Mouse (Mus musculus): Measurements from ENCODE around the gene Fam90a1a. TPM values are rescaled to one million over a fixed set of nuclear protein-coding genes. Genes with fewer than 3 reads are reported as not detected.
"Not testable (repeated sequence)": the region's sequence is repeated elsewhere in the genome, so short reads cannot be mapped to it uniquely, and the experiment has no call there.

Gene Fam90a1a
- not detected in 2 replicates for polyA plus RNA-seq (2015; fragmentation: Nextera tagmentation; extraction: Ambion mirVana)

DNA sequence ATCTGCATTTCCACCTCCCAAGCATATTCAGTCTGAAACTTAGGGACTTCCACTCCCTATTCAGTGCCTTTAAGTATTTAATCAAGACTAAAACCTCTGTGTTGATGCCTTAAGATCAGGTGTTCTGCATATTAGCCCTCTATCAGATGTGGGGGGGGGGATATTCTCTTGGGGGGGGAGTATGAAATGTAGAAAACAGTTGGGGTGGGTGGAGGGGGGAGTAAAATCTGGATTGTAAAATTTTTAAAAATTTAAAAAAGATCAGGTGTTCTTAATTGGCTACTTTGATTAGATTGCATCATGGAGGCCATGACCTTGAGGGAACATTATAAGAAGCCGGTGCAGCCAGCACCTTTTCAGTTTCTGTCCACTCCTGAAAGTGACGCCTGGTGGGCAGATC lies at the start of gene Fam90a1a:
TSS of gene Fam90a1a (plus strand) at position 301 of the 400 bp plus-strand sequence.
- H3K4me2 ChIP-seq = no peak within 1 kb of the TSS
- H3K4me1 ChIP-seq = no peaks in the 10 kb centered on the region
- ATAC-seq (ENCODE audit: insufficient number of reproducible peaks, insufficient read depth, low FRiP score, low TSS enrichment, low read depth) = no peak
- H3K4me3 ChIP-seq = no peak within 1 kb of the TSS
- no peaks in the 10 kb centered on the region for H3K27me3 ChIP-seq
- H3K9me3 ChIP-seq = no peaks in the 10 kb centered on the region
- no peaks in the 10 kb centered on the region for H3K36me3 ChIP-seq
- WGBS = 82% methylated on average over 2 of the region's 2 CpGs
- H3K27ac ChIP-seq = no peak within 1 kb of the TSS
- H3K9ac ChIP-seq = no peak within 1 kb of the TSS

DNA sequence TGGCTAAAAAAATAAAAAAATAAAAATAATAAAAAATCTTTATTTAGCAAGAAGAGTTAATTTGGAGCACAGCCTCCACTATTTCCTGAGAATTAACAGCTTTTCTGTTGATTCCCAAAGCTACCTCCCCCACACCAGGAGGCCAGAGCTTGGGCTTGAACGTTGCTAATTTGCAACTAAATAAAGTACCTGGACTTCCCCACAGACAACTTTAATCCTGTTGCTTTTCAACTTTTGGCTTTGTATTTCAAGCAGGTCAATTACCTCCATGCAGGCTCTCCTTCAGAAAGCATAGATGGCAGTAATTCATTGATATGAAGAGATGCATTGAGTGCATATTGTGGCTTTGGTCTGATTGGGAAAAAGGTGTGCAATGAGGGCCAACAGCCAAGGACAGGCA lies 46.6 kb upstream of the Fam90a1a start:
- Histone ChIP-seq H3K4me3 (no peak overlapping the region), H3K9me3 (no peaks in the 10 kb centered on the region), H3K27me3 (no peaks in the 10 kb centered on the region), H3K4me2 (no peak overlapping the region), H3K9ac (no peak overlapping the region), H3K36me3 (no peaks in the 10 kb centered on the region), H3K27ac (no peak overlapping the region), H3K4me1 (no peaks in the 10 kb centered on the region)
- WGBS = 10% methylated on average over 1 of the region's 1 CpGs
- no peak for ATAC-seq (ENCODE audit: insufficient number of reproducible peaks, insufficient read depth, low FRiP score, low TSS enrichment, low read depth)

DNA sequence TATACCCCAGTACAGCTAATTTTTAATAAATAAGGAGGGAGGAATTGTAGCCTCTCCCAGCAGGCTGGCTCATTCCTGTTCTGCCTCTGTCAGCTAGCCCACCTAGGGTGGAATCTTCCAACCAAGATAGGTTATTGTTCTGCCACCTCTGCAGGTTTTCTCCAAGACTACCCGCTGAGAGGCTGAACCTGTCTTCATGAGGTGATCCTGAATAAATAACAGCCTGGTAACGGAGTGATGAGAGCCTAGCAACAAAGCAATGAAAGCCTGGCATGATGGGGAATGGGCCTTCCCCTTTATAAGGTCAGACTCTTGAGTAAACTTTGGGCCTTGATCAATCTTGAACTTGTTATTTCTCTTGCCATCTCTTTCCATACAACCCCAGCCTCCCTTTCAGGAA lies 46.0 kb upstream of the Fam90a1a start:
- no peaks in the 10 kb centered on the region for H3K9me3 ChIP-seq
- H3K4me2 ChIP-seq = no peak overlapping the region
- H3K27me3 ChIP-seq = no peaks in the 10 kb centered on the region
- no peak overlapping the region for H3K4me3 ChIP-seq
- no peak for ATAC-seq (ENCODE audit: insufficient number of reproducible peaks, insufficient read depth, low FRiP score, low TSS enrichment, low read depth)
- no peak overlapping the region for H3K27ac ChIP-seq
- no peaks in the 10 kb centered on the region for H3K4me1 ChIP-seq
- H3K36me3 ChIP-seq = no peaks in the 10 kb centered on the region
- no peak overlapping the region for H3K9ac ChIP-seq
- 17% methylated on average over 2 of the region's 2 CpGs for WGBS

DNA sequence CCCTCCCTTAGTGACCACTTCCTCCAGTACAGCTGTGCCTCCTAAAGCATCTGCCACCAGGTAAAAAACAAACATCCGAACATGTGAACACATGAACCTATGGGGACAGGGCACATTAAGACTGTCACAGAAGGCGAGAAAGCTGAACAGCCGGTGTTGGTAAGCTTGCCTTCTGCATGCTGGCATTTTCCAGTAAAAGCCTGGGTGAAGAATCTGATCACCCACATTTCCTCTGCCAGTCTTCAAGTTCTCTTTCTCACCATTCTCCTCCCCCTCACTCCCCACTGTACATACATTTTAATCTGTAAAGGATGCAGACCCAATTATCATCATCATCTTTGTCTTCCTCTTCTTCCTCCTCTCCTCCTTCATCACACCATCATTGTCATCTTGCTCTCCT lies 42.9 kb upstream of the Fam90a1a start:
- Histone ChIP-seq H3K4me3 (no peak overlapping the region), H3K36me3 (no peaks in the 10 kb centered on the region), H3K4me1 (no peaks in the 10 kb centered on the region), H3K27me3 (no peaks in the 10 kb centered on the region), H3K4me2 (no peak overlapping the region), H3K27ac (no peak overlapping the region), H3K9me3 (no peaks in the 10 kb centered on the region), H3K9ac (no peak overlapping the region)
- no peak for ATAC-seq (ENCODE audit: insufficient number of reproducible peaks, insufficient read depth, low FRiP score, low TSS enrichment, low read depth)
- 90% methylated on average over 3 of the region's 3 CpGs for WGBS

DNA sequence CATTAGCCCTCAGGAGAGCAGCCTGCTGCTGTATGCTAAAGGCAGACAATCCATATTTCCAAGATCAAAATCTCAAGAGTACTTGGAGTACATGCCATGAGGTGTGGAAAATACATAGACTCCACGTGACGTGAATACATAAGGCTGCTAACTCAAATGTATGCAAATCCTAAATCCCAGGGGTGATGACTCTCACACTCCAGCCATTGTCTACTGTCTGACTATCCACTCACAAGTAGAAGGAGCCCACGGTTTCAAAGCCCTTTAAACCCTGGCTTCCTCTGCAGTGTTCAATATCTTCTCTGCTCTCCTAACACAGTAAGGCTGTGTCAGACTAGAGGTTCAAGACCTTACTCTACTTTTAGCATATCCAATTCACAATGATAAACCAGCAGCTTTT lies 27.8 kb upstream of the Fam90a1a start:
- H3K27me3 ChIP-seq; H3K9ac ChIP-seq; H3K4me3 ChIP-seq; H3K27ac ChIP-seq; H3K4me1 ChIP-seq; ATAC-seq (ENCODE audit: insufficient number of reproducible peaks, insufficient read depth, low FRiP score, low TSS enrichment, low read depth); H3K4me2 ChIP-seq; H3K9me3 ChIP-seq; H3K36me3 ChIP-seq: not testable (repeated sequence)
- 79% methylated on average over 3 of the region's 3 CpGs for WGBS

DNA sequence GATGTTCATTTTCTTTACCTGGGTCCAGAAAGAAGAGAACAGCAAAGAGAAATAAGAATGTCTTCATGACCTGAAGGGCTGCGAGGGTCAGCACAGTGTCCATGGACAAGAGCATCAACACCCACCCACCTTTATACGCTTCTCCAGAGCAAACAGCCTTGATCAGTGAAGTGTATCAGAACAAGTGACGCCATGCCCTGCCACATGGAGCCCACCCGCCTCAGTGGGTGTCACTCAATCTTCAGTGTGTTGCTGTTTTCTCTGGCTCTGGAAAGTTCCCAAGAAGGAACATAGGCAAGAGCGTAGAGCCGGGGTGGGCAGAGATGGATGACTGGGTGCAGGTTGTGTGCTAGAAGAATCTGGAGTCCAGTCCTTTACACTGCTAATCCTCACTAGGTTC lies 25.9 kb upstream of the Fam90a1a start, which contains the start of gene Defb15:
TSS of gene Defb15 (minus strand) at position 101 of the 400 bp plus-strand sequence.
- Histone ChIP-seq H3K4me1 (no peaks in the 10 kb centered on the region), H3K4me2 (no peak within 1 kb of the TSS), H3K4me3 (no peak within 1 kb of the TSS), H3K27me3 (no peaks in the 10 kb centered on the region), H3K27ac (no peak within 1 kb of the TSS), H3K9me3 (no peaks in the 10 kb centered on the region), H3K9ac (no peak within 1 kb of the TSS), H3K36me3 (no peaks in the 10 kb centered on the region)
- ATAC-seq (ENCODE audit: insufficient number of reproducible peaks, insufficient read depth, low FRiP score, low TSS enrichment, low read depth) = no peak
- 89% methylated on average over 6 of the region's 6 CpGs for WGBS

DNA sequence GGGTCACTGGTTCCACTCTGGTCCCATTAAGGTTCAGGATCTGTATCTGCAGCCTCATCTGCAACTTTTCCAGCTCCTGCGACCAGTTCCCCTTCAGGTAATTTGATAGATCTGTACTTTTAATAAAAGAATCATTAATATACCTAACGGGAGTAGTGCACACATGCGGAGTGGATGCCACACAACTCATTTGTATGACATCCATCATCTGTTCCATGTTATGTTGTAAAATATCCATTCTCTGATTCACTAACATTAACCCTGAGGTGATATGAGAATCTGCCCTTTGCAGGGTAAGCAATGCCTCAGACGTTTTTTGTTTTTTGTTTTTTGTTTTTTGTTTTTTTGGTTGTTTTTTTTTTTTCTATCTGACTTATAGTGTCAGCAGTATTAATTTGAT lies 20.5 kb upstream of the Fam90a1a start, which contains the start of gene Defb35:
TSS of gene Defb35 (plus strand) at position 301 of the 400 bp plus-strand sequence.
- not testable (repeated sequence) for ATAC-seq (ENCODE audit: insufficient number of reproducible peaks, insufficient read depth, low FRiP score, low TSS enrichment, low read depth); H3K4me2 ChIP-seq; H3K4me1 ChIP-seq; H3K9me3 ChIP-seq; H3K36me3 ChIP-seq; H3K27ac ChIP-seq; H3K9ac ChIP-seq; H3K4me3 ChIP-seq; H3K27me3 ChIP-seq
- 85% methylated on average over 4 of the region's 4 CpGs for WGBS

DNA sequence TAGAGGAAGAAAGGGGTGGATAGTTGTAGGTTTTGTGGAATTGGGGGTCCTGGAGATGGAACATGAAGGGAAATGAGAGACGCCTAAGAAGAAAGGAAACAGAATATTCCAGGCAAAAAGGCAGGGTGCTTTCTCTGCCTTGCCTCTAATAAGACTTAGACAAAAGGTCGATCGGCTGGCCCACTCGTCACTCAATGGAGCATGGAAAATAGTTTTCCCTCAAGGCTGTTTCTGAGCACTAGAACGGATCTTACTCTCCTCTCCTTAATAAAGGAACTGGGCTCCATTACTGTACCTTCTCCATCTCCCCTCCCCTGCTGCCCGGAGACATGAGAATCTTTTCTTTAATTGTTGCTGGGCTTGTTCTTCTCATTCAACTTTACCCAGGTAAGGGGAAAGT lies 12.1 kb upstream of the Fam90a1a start, which contains the start of gene Defb13:
TSS of gene Defb13 (plus strand) at position 301 of the 400 bp plus-strand sequence.
- no peak within 1 kb of the TSS for H3K4me3 ChIP-seq
- H3K27ac ChIP-seq = no peak within 1 kb of the TSS
- 75% methylated on average over 6 of the region's 6 CpGs for WGBS
- no peaks in the 10 kb centered on the region for H3K27me3 ChIP-seq
- H3K36me3 ChIP-seq = no peaks in the 10 kb centered on the region
- ATAC-seq (ENCODE audit: insufficient number of reproducible peaks, insufficient read depth, low FRiP score, low TSS enrichment, low read depth) = no peak
- no peaks in the 10 kb centered on the region for H3K9me3 ChIP-seq
- no peak within 1 kb of the TSS for H3K4me2 ChIP-seq
- H3K9ac ChIP-seq = no peak within 1 kb of the TSS
- H3K4me1 ChIP-seq = no peaks in the 10 kb centered on the region

DNA sequence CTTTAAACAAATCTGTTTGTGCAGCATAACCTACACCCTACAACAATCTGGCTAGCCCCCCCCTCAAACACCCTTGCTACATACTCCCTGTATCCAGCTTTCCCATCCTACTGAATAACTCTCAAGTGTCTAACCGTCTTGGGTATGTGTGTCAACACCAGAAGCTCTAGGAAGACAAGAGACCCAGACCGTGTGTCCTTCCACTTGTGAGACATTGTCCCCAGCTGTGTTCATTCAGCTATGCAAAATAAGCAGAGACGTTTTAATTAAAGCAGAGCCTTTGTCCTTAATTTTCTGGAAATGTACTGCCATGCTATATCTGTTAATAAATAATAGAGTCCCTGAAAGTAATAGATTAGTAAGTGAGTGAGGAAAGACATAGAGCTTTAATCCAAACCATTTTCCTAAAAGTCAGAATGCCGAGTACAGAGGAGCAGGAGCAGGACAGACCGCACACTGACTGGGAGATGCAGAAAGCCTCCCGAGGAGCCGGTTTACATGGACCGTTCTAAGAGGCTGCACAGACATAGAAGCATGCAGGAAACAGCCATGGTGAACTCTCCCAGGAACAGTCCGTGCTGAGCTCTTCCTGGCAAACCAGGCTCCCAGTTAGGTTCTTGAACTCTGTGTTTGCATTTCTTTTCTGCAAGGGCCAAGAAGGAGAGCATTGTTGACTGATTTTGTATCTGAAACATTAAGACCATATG lies 11.1 kb upstream of the Fam90a1a start:
- H3K9ac ChIP-seq = no peak overlapping the region
- 59% methylated on average over 9 of the region's 9 CpGs for WGBS
- no peak overlapping the region for H3K4me3 ChIP-seq
- no peaks in the 10 kb centered on the region for H3K27me3 ChIP-seq
- no peaks in the 10 kb centered on the region for H3K9me3 ChIP-seq
- no peaks in the 10 kb centered on the region for H3K4me1 ChIP-seq
- no peak for ATAC-seq (ENCODE audit: insufficient number of reproducible peaks, insufficient read depth, low FRiP score, low TSS enrichment, low read depth)
- H3K4me2 ChIP-seq = no peak overlapping the region
- no peak overlapping the region for H3K27ac ChIP-seq
- H3K36me3 ChIP-seq = no peaks in the 10 kb centered on the region

DNA sequence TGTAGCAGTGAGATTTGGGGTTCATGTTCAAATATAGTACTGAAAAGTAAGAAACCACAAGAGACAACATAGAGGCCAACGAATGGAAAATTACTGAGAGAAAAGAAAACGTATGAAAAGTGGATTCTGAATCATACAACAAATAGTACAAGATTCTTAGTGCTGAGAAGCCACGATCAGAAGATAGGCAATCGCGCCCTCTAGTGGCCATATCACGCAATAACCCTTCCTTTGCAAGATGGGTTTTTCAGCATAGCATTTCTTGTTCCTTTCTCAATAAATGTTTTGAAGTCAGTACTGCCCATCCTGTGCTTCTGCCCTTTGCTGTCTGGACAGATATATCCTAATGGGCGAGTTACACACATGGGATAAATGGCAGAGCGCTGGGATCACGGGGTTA lies 3.2 kb upstream of the Fam90a1a start:
- 3% methylated on average over 9 of the region's 9 CpGs for WGBS
- Histone ChIP-seq H3K4me3 (no peak overlapping the region), H3K4me1 (no peaks in the 10 kb centered on the region), H3K4me2 (no peak overlapping the region), H3K36me3 (no peaks in the 10 kb centered on the region), H3K9ac (no peak overlapping the region), H3K9me3 (no peaks in the 10 kb centered on the region), H3K27ac (no peak overlapping the region), H3K27me3 (no peaks in the 10 kb centered on the region)
- no peak for ATAC-seq (ENCODE audit: insufficient number of reproducible peaks, insufficient read depth, low FRiP score, low TSS enrichment, low read depth)

DNA sequence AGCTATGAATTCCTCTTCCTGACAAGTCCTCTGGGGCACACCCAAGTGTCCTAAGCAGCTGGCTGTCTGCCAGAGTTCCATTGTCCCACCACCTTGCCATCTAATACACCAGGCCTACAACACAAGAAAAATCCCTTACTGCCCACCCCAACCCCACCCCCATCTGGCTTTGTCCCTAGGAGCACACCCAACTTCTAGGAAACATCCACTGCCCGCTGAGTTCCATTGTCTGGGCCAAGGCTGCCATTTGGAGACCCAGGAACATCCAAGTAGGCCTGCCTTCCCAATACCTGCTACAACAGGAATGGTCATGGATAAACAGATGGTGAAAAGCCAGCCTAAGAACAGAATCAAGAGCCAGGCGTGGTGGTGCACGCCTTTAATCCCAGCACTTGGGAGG lies 2.2 kb upstream of the Fam90a1a start:
- ATAC-seq (ENCODE audit: insufficient number of reproducible peaks, insufficient read depth, low FRiP score, low TSS enrichment, low read depth) = no peak
- Histone ChIP-seq H3K9ac (no peak overlapping the region), H3K4me2 (no peak overlapping the region), H3K9me3 (no peaks in the 10 kb centered on the region), H3K36me3 (no peaks in the 10 kb centered on the region), H3K27me3 (no peaks in the 10 kb centered on the region), H3K4me1 (no peaks in the 10 kb centered on the region), H3K27ac (no peak overlapping the region), H3K4me3 (no peak overlapping the region)
- 79% methylated on average over 3 of the region's 3 CpGs for WGBS

DNA sequence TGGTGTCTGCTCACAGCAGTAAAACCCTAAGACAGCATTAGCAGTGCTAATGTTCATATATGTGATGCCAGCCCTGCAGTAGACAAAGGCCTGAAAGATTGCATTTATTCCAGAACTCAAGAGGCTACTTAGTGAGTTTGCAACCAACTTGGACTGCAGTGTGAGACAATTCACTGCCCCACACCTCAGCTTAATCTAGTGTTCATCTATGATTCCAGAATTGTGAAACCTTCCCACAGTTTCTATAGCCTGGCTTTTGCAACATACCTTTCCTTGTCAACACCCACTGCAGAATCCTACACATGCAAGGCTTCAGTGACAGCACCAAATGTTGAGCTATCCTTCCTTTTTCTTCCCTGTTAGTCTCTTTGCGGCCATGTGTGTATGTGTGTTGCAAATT lies 8.1 kb downstream of the Fam90a1a start:
- no peaks in the 10 kb centered on the region for H3K4me1 ChIP-seq
- no peak overlapping the region for H3K9ac ChIP-seq
- 63% methylated on average over 1 of the region's 1 CpGs for WGBS
- H3K36me3 ChIP-seq = no peaks in the 10 kb centered on the region
- no peak overlapping the region for H3K4me3 ChIP-seq
- H3K27ac ChIP-seq = no peak overlapping the region
- no peak overlapping the region for H3K4me2 ChIP-seq
- no peaks in the 10 kb centered on the region for H3K27me3 ChIP-seq
- ATAC-seq (ENCODE audit: insufficient number of reproducible peaks, insufficient read depth, low FRiP score, low TSS enrichment, low read depth) = no peak
- no peaks in the 10 kb centered on the region for H3K9me3 ChIP-seq

Measured in embryonic facial prominence, embryonic 13.5 days (tissue).